23 mouse cellular contexts compared by ENCODE assay signal in the genomic region with DNA sequence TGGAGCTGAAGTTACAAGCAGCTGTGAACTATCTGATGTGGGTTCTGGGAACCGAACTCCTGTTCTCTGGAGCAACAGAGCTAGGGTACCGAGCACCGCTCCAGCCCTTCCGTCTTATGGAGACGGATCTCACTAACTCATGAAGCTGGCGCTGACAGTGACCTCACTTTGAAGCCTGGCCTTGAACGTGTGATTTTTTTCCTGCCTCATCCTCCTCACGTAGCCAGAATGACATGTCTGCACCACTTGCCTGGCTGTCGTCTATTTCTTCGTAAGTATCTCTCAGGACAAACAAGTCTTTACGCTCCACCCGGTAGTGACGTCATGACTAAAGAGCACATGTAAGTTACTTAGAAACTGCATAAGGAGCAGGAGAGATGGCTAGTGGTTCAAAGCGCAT.
"Had no signal": no experiment of that assay in that cellular context is flagged by ENCODE, and none has a peak within 500 bp of the region (broad histone marks: within the 10 kb centered on the region; RNA-seq: fewer than 3 reads in every experiment).

No protein-coding gene starts in this region.

- H3K4me3 ChIP-seq: gastrocnemius, adult 2 months; heart, adult 2 months; heart, embryonic 12.5 days; hindbrain, embryonic 10.5 days; hindbrain, embryonic 12.5 days; intestine, embryonic 15.5 days; layer of hippocampus, adult 2 months; left cerebral cortex, adult 2 months; limb, embryonic 10.5 days; limb, embryonic 12.5 days; liver, embryonic 13.5 days; liver, embryonic 15.5 days had no signal

- DNase-seq: gastrocnemius, adult 2 months; gastrocnemius, postnatal 10 days; gastrocnemius, postnatal 25 days; heart, adult 2 months; heart, postnatal 10 days; heart, postnatal 4 days; kidney, adult 18-20 months; kidney, adult 8-10 months; kidney, postnatal 10 days; kidney, postnatal 25 days; kidney, postnatal 4 days; liver; liver, embryonic 13.5 days had no signal

- H3K36me3 ChIP-seq: liver, embryonic 13.5 days; liver, embryonic 15.5 days had no signal

- H3K4me1 ChIP-seq: hindbrain, embryonic 10.5 days; hindbrain, embryonic 12.5 days; intestine, embryonic 15.5 days; limb, embryonic 10.5 days; limb, embryonic 12.5 days had no signal

- H3K27me3 ChIP-seq: heart, embryonic 12.5 days; hindbrain, embryonic 12.5 days; intestine, embryonic 15.5 days; limb, embryonic 12.5 days; liver, embryonic 13.5 days; liver, embryonic 15.5 days had no signal

- H3K9me3 ChIP-seq: intestine, embryonic 15.5 days; limb, embryonic 10.5 days; liver, embryonic 13.5 days; liver, embryonic 15.5 days had no signal

- H3K27ac ChIP-seq: gastrocnemius, adult 2 months; heart, adult 2 months; hindbrain, embryonic 10.5 days; hindbrain, embryonic 12.5 days; hindbrain, embryonic 14.5 days; intestine, embryonic 15.5 days; layer of hippocampus, adult 2 months; left cerebral cortex, adult 2 months; limb, embryonic 10.5 days; limb, embryonic 12.5 days; liver, embryonic 13.5 days; liver, embryonic 15.5 days had no signal
